Mouse (Mus musculus): ENCODE measurements around the gene R3hcc1l.

The R3hcc1l gene

GRCm38 (mm10) chr19:42558701-42559100 lies 40.1 kb downstream of the R3hcc1l start:
- no peak for DNase-seq

GRCm38 (mm10) chr19:42561991-42562390 lies 43.4 kb downstream of the R3hcc1l start:
- no peak for DNase-seq

- no peak for DNase-seq
These were observed 44.4 kb downstream of the R3hcc1l start for GRCm38 (mm10) chr19:42562981-42563380.

- no peak for DNase-seq
These were observed 45.2 kb downstream of the R3hcc1l start for GRCm38 (mm10) chr19:42563726-42564270.

DNA sequence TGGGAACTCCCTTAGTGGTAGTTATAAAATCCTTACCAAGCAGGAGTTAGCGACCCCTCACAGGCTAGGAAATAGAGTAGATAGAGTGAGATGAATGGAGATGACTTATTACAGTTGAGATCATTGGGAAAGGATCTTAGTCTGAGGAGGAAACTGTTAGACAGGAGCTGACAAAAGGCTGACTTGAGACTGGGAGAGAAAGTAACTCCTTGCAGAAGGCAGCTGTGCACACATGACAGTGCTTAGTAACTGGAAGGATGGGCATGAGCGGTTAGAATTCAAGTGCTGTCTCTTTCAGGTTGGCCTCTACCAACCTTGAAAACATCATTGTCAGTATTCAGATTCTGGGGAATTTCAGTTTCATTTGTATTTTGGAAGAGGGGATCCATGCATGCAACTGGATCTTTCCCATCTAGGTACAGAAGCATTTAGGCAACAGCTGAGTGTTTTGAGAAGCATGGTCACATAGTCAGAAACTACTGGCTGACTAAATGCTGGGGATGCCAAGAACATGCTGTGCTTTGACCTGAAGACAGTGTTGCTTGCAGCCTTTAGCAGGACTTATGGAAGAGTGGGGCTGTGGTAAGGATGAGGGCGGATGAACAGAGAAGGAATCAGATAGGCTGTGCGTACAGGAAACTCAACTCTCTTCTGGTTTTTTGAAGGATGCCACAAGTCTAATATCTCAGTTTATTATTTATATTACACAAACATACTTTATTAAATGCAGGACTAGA lies 47.9 kb downstream of the R3hcc1l start:
- no peak for DNase-seq

GRCm38 (mm10) chr19:42567020-42567419 lies 48.5 kb downstream of the R3hcc1l start:
- DNase-seq = no peak

DNA sequence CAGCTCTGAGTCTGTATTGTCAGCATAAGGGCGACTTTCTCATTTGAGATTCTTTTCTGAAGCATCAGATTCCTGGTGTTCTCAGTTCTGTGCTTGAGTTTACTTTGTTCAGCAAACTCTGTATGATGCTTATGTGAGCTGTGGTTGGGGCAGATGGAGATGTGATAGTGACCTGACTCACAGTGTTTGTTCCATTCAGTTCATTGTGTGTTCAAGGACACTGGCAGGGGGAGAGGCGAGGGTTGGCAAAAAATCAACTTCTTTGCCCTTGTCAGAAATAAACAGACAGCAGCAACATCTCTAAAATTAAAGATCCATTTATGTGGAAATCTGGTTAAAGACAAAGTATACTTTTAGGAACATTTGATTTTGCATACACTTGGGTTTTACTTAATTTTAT lies 50.5 kb downstream of the R3hcc1l start:
- no peak for DNase-seq

- DNase-seq = no peak
These were observed 52.7 kb downstream of the R3hcc1l start for GRCm38 (mm10) chr19:42571291-42571690.

- DNase-seq = no peak
These were observed 56.8 kb downstream of the R3hcc1l start for GRCm38 (mm10) chr19:42575317-42575716.

GRCm38 (mm10) chr19:42576856-42577255 lies 58.3 kb downstream of the R3hcc1l start:
- DNase-seq = no peak

DNA sequence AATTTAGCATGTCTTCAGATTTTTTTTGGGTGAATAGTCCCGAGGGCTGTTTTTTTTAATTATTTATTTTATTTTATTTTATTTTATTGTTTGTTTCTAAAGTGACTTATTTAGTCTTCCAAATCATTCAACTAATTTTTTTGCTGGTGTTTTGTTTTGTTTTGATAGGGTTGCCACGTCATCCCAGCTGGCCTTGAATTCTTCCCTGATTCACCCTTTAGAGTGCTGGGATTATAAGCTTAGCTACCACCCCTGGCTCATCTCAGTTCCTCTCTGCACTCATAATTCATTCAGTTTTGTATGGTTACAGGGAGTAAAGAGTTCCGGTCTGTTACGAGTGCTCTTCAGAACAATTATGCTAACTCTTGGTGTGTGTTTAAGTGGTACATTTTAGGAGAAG lies 60.1 kb downstream of the R3hcc1l start:
- DNase-seq = no peak

DNA sequence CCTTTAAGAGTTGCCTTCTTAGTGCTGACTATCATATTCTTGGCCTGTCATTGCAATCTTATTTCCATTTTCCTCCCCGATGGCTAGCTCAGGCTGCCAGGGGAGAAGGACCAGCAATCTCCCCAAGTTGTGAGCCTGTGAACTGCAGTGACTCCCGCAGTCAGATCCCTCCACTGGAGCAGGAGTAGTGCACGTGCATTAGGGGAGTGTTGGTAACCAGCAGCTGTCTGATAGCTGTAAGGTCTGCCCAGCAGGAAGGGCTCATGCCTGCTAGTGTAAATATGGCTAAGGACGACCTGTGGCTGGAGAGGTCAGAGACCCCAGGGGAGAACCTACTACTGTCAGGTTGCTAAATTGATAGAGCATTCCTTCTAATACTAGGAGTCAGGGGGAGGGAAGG lies 62.1 kb downstream of the R3hcc1l start:
- no peak for DNase-seq

DNA sequence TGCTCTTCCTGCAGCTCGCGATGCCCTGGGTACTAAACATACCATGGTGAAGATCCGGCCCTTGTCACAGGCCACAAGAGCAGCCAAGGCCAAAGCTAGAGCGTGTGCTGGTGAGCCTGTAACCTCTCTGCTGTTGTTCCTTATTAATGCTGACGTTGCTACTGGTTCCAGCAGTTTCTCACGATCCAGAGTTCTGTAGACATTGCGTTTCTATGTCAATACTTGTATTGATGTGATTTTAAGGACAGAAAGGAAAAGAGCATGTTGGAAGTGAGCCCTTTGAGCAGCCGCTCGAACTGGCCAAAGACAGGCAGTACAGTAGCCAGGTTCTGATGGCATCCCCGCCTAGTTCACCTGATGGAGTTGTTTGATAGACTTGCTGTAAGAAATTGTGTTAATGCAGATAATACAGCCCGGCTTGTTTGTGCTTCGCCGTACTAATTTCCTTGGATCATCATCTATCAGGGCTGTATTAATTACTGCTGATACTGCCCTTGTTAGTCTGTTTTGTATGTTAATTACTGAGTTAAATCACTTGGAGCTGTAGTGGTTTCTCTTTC lies 64.3 kb downstream of the R3hcc1l start:
- no peak for DNase-seq

DNA sequence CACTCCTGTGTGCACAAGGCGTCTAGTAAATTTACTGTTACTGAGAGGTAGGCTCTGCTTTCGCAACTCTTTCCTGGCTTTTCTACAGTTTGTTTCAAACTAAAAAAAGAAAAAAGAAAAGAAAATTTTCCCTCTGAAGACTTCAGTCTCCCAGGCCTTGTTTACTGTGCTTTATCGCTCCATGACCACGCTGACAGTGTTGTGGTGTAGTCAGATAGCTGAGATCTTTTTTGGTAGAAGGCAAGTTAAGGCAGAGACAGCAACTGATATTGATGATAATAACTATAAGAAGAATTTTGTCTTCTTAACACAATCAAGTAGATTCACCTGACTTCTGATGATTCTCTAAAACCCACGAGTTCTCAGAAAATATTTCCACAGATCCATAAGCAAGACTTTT lies 65.1 kb downstream of the R3hcc1l start:
- DNase-seq = no peak

- DNase-seq = no peak
These were observed 65.6 kb downstream of the R3hcc1l start for GRCm38 (mm10) chr19:42584188-42584587.

DNA sequence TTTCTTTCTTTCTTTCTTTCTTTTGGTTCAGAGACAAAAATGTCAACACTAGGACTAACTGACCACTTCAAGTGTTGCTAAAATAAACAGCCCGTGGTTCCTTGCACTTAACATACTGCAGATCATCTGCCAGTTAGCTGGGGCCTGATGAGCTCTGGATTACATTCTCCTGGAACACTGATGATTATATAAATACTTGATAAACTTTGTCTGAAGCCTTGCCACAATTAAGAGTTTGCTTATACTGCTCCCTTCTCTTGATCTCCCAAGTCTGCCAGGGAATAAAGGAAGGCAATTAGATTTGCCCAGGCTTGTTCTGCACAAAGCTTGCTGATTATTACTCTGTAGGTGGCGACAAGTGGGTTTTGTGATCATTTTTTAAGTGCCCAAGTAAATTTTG lies 69.1 kb downstream of the R3hcc1l start:
- no peak for DNase-seq

DNA sequence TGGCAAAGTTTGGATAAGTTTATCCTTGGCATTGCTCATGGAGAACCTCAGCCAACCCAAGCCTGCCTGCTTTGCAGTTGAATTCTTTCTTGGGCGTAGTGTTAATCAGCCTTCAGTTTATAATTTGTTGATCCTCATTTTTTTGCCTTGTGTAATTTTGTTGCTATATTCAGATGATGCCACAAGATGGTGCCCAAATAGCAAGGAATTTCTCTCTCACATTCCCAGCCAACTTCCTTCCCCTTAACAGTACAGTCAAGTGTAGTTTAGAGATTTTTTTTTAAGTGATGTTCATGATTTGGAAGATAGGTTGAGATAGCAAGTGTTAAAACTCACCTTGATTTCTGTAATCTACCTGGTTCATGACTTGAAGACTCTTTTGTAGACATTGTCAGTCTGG lies 70.7 kb downstream of the R3hcc1l start:
- DNase-seq = no peak

GRCm38 (mm10) chr19:42591534-42591933 lies 73.0 kb downstream of the R3hcc1l start:
- no peak for DNase-seq

DNA sequence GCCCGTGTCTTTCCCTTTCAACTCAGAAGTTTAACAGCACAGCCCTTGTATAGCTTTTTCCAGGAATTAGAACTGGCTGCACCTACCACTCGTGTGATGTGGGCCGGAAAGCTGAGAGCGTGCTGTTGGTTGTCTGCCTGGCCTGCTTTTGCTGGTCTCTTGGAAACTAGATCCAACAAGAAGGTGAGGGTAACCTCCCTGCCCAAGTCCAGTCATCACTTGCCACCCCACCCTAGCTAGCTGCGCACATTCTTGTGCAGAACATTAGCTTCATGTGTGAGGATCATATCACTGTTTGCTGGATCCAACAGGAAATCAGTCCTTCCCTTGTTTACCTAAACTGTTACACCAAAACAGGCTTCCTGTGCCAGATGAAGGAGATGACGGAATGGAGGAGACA lies 74.9 kb downstream of the R3hcc1l start:
- DNase-seq = no peak

DNA sequence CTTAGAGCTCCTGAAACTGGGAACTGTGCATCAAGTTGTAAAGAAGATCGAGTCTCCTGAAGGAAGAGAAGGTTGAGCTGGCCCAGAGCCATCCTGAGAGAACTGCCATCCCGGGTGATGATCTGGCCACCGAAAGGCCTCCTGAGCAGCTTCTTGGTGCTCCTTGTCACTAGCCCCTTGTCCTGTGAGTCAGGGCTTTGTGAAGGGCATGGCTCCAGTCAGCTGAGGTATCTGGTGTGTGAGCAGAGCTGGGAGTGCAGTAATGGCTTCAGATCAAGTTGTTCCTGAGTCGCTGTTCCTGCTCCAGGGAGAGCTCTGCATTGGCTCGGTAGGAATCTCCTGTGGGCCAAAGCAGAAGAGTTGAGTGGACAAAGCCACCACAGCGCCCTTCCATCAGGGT lies 76.5 kb downstream of the R3hcc1l start:
- no peak for DNase-seq

DNA sequence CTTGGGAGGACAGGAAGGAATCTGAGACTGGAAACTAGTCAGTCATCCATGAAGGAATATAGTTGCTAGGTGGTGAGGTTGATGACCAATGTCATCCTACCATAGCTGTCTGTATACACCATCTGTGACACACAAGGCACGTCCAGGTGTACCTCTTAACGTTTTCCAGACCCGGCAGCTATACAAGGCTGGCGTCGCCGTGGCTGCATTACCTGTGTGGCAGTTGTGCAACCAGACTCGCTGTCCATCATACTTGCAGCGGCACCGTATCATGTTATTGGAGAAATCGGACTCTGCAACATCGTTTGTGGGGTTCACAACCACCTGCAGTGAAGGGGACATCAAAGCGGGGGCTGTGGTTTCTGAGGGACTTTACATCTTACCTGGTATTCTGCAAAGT lies 78.7 kb downstream of the R3hcc1l start:
- peak; percentile 0 for DNase-seq

DNA sequence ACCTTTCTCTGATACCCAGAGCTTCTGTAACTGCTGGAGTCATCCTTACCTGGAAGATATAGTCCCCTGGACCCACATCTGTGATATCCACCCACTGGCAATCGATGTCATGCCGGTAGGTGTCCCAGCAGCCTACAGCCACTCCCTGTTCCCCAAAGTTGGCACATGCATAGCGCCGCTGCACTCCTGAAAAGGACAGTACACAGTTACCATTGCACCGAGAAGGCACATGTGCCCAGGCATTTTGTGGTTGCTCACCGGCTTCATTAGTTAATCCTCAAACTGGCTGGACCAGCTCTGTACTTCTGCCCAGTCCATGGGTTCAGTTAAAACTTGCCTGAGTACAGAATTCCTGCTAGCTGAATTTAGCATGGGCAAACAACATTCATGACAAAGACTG lies 79.3 kb downstream of the R3hcc1l start:
- DNase-seq = peak; percentile 50

DNA sequence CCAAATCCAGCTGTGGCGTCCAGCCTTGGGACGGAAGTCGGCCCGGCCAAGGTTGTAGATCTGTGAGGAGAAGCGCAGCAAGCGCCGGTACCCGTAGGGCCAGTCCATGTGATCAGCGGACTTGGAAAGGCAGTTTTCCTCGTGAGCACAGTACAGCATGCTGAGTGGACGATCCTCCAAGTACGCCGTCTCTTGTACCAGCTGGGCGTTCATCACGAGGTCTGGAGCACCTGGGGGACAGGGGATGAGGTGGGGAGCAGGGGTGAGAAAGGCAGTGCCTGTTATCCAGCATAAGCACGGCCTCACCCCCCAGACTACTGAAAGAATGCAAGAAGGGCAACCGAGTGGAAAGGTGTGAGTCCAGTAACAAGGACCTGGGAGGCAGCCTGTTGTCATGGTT lies 81.3 kb downstream of the R3hcc1l start:
- peak; percentile 58 for DNase-seq

GRCm38 (mm10) chr19:42600591-42600990 lies 82.0 kb downstream of the R3hcc1l start:
- DNase-seq = no peak

DNA sequence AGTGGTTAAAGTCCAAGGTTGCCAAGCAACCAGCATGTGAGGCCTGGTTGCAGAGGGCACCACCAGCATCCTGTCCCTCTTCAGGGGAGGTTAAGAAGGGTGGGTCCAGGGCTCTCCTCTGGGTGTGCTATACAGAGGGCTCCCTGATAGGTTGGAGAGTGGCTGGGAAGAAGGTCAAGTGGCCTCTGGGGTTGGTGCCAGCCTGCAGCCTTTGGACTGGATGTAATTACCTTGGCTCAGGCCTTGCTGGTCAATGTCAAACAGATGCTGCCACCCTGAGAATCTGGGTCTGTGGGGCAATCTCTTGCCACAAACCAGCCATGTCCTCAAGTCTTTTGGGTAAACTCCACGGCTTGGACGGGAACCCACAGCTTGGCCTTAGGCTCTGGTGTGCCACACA lies 82.9 kb downstream of the R3hcc1l start:
- DNase-seq = peak; percentile 74
